Mouse (Mus musculus): ENCODE results near the gene Efcc1. TPM values are rescaled to one million over a fixed set of nuclear protein-coding genes. Genes with fewer than 3 reads are reported as not detected.

Gene Efcc1
- polyA plus RNA-seq, 1 experiment: 0.05 TPM

- Histone ChIP-seq H3K4me3 (ENCODE audit: insufficient read depth, poor library complexity, severe bottlenecking) (no peak overlapping the region), H3K79me3 (ENCODE audit: low read depth) (no peaks in the 10 kb centered on the region), H3K36me3 (ENCODE audit: control insufficient read depth, insufficient read depth) (no peaks in the 10 kb centered on the region), H3ac (ENCODE audit: control insufficient read depth, insufficient read length, low read depth) (no peak overlapping the region), H3K79me2 (ENCODE audit: control insufficient read depth, insufficient read depth) (no peaks in the 10 kb centered on the region), H3K27me3 (ENCODE audit: control insufficient read depth, insufficient read depth, insufficient read length) (no peaks in the 10 kb centered on the region)
- TF ChIP-seq CTCF (IDR thresholded peaks at IDR 0.05; ENCODE audit: control insufficient read depth, insufficient read depth, insufficient read length) (no peak), USF1 (IDR thresholded peaks at IDR 0.05; ENCODE audit: low read depth) (no peak), FOSL1 (IDR thresholded peaks at IDR 0.05; ENCODE audit: insufficient read depth, low read length, poor library complexity, severe bottlenecking) (no peak), MYOD1 (IDR thresholded peaks at IDR 0.05; ENCODE audit: control insufficient read depth, insufficient read length, low read depth) (no peak), CEBPB (IDR thresholded peaks at IDR 0.05; ENCODE audit: low read depth) (no peak), MYOG (IDR thresholded peaks at IDR 0.05; ENCODE audit: control insufficient read depth, extremely low read depth, insufficient read length) (no peak), MAX (IDR thresholded peaks at IDR 0.05) (no peak)
Observed at GRCm38 (mm10) chr6:87739898-87740297, 9.2 kb downstream of the Efcc1 start.

- Histone ChIP-seq H3ac (ENCODE audit: control insufficient read depth, insufficient read length, low read depth) (no peak overlapping the region), H3K36me3 (ENCODE audit: control insufficient read depth, insufficient read depth) (no peaks in the 10 kb centered on the region), H3K27me3 (ENCODE audit: control insufficient read depth, insufficient read depth, insufficient read length) (no peaks in the 10 kb centered on the region), H3K79me3 (ENCODE audit: low read depth) (no peaks in the 10 kb centered on the region), H3K4me3 (ENCODE audit: insufficient read depth, poor library complexity, severe bottlenecking) (no peak overlapping the region), H3K79me2 (ENCODE audit: control insufficient read depth, insufficient read depth) (no peaks in the 10 kb centered on the region)
- TF ChIP-seq FOSL1 (IDR thresholded peaks at IDR 0.05; ENCODE audit: insufficient read depth, low read length, poor library complexity, severe bottlenecking): no peak
- TF ChIP-seq USF1 (IDR thresholded peaks at IDR 0.05; ENCODE audit: low read depth): no peak
- no peak for TF ChIP-seq CTCF (IDR thresholded peaks at IDR 0.05; ENCODE audit: control insufficient read depth, insufficient read depth, insufficient read length)
- no peak for TF ChIP-seq MYOD1 (IDR thresholded peaks at IDR 0.05; ENCODE audit: control insufficient read depth, insufficient read length, low read depth)
- no peak for TF ChIP-seq MAX (IDR thresholded peaks at IDR 0.05)
- no peak for TF ChIP-seq CEBPB (IDR thresholded peaks at IDR 0.05; ENCODE audit: low read depth)
- TF ChIP-seq MYOG (IDR thresholded peaks at IDR 0.05; ENCODE audit: control insufficient read depth, extremely low read depth, insufficient read length): no peak
Observed at GRCm38 (mm10) chr6:87740496-87740895, 9.8 kb downstream of the Efcc1 start.

- Histone ChIP-seq H3K36me3 (ENCODE audit: control insufficient read depth, insufficient read depth) (no peaks in the 10 kb centered on the region), H3K27me3 (ENCODE audit: control insufficient read depth, insufficient read depth, insufficient read length) (no peaks in the 10 kb centered on the region), H3K79me3 (ENCODE audit: low read depth) (no peaks in the 10 kb centered on the region), H3ac (ENCODE audit: control insufficient read depth, insufficient read length, low read depth) (no peak overlapping the region), H3K4me3 (ENCODE audit: insufficient read depth, poor library complexity, severe bottlenecking) (no peak overlapping the region), H3K79me2 (ENCODE audit: control insufficient read depth, insufficient read depth) (no peaks in the 10 kb centered on the region)
- TF ChIP-seq MYOD1 (IDR thresholded peaks at IDR 0.05; ENCODE audit: control insufficient read depth, insufficient read length, low read depth) (no peak), MYOG (IDR thresholded peaks at IDR 0.05; ENCODE audit: control insufficient read depth, extremely low read depth, insufficient read length) (no peak), USF1 (IDR thresholded peaks at IDR 0.05; ENCODE audit: low read depth) (no peak), CEBPB (IDR thresholded peaks at IDR 0.05; ENCODE audit: low read depth) (no peak), MAX (IDR thresholded peaks at IDR 0.05) (no peak), CTCF (IDR thresholded peaks at IDR 0.05; ENCODE audit: control insufficient read depth, insufficient read depth, insufficient read length) (no peak), FOSL1 (IDR thresholded peaks at IDR 0.05; ENCODE audit: insufficient read depth, low read length, poor library complexity, severe bottlenecking) (no peak)
Observed at GRCm38 (mm10) chr6:87741978-87742377, 11.3 kb downstream of the Efcc1 start.

GRCm38 (mm10) chr6:87742804-87743203 lies 12.1 kb downstream of the Efcc1 start:
- Histone ChIP-seq H3K4me3 (ENCODE audit: insufficient read depth, poor library complexity, severe bottlenecking) (no peak overlapping the region), H3K79me2 (ENCODE audit: control insufficient read depth, insufficient read depth) (no peaks in the 10 kb centered on the region), H3K79me3 (ENCODE audit: low read depth) (no peaks in the 10 kb centered on the region), H3ac (ENCODE audit: control insufficient read depth, insufficient read length, low read depth) (no peak overlapping the region), H3K36me3 (ENCODE audit: control insufficient read depth, insufficient read depth) (no peaks in the 10 kb centered on the region), H3K27me3 (ENCODE audit: control insufficient read depth, insufficient read depth, insufficient read length) (no peaks in the 10 kb centered on the region)
- no peak for TF ChIP-seq MYOD1 (IDR thresholded peaks at IDR 0.05; ENCODE audit: control insufficient read depth, insufficient read length, low read depth)
- TF ChIP-seq MAX (IDR thresholded peaks at IDR 0.05): no peak
- TF ChIP-seq CTCF (IDR thresholded peaks at IDR 0.05; ENCODE audit: control insufficient read depth, insufficient read depth, insufficient read length): no peak
- TF ChIP-seq FOSL1 (IDR thresholded peaks at IDR 0.05; ENCODE audit: insufficient read depth, low read length, poor library complexity, severe bottlenecking): no peak
- no peak for TF ChIP-seq CEBPB (IDR thresholded peaks at IDR 0.05; ENCODE audit: low read depth)
- TF ChIP-seq MYOG (IDR thresholded peaks at IDR 0.05; ENCODE audit: control insufficient read depth, extremely low read depth, insufficient read length): no peak
- no peak for TF ChIP-seq USF1 (IDR thresholded peaks at IDR 0.05; ENCODE audit: low read depth)

- H3K27me3 ChIP-seq (ENCODE audit: control insufficient read depth, insufficient read depth, insufficient read length): no peaks in the 10 kb centered on the region
- TF ChIP-seq USF1 (IDR thresholded peaks at IDR 0.05; ENCODE audit: low read depth) (no peak), MAX (IDR thresholded peaks at IDR 0.05) (no peak), CEBPB (IDR thresholded peaks at IDR 0.05; ENCODE audit: low read depth) (no peak)
Observed at GRCm38 (mm10) chr6:87743281-87743680, 12.6 kb downstream of the Efcc1 start.

GRCm38 (mm10) chr6:87744632-87745031 lies 14.0 kb downstream of the Efcc1 start:
- no peak overlapping the region for H3ac ChIP-seq (ENCODE audit: control insufficient read depth, insufficient read length, low read depth)
- no peak for TF ChIP-seq USF1 (IDR thresholded peaks at IDR 0.05; ENCODE audit: low read depth)
- no peak for TF ChIP-seq CTCF (IDR thresholded peaks at IDR 0.05; ENCODE audit: control insufficient read depth, insufficient read depth, insufficient read length)
- TF ChIP-seq CEBPB (IDR thresholded peaks at IDR 0.05; ENCODE audit: low read depth): no peak
- no peak for TF ChIP-seq MYOD1 (IDR thresholded peaks at IDR 0.05; ENCODE audit: control insufficient read depth, insufficient read length, low read depth)
- TF ChIP-seq MAX (IDR thresholded peaks at IDR 0.05): no peak
- no peak for TF ChIP-seq MYOG (IDR thresholded peaks at IDR 0.05; ENCODE audit: control insufficient read depth, extremely low read depth, insufficient read length)
- TF ChIP-seq FOSL1 (IDR thresholded peaks at IDR 0.05; ENCODE audit: insufficient read depth, low read length, poor library complexity, severe bottlenecking): no peak
- no peaks in the 10 kb centered on the region for H3K79me3 ChIP-seq (ENCODE audit: low read depth)
- H3K27me3 ChIP-seq (ENCODE audit: control insufficient read depth, insufficient read depth, insufficient read length): no peaks in the 10 kb centered on the region
- no peaks in the 10 kb centered on the region for H3K79me2 ChIP-seq (ENCODE audit: control insufficient read depth, insufficient read depth)
- H3K36me3 ChIP-seq (ENCODE audit: control insufficient read depth, insufficient read depth): no peaks in the 10 kb centered on the region
- no peak overlapping the region for H3K4me3 ChIP-seq (ENCODE audit: insufficient read depth, poor library complexity, severe bottlenecking)

More at GRCm38 (mm10) chr6:87743281-87743680, 12.6 kb downstream of the Efcc1 start:
- Histone ChIP-seq H3K79me3 (ENCODE audit: low read depth) (no peaks in the 10 kb centered on the region), H3K4me3 (ENCODE audit: insufficient read depth, poor library complexity, severe bottlenecking) (no peak overlapping the region), H3K36me3 (ENCODE audit: control insufficient read depth, insufficient read depth) (no peaks in the 10 kb centered on the region), H3K79me2 (ENCODE audit: control insufficient read depth, insufficient read depth) (no peaks in the 10 kb centered on the region), H3ac (ENCODE audit: control insufficient read depth, insufficient read length, low read depth) (no peak overlapping the region)
